Mouse (Mus musculus): ENCODE data around the gene Smc1b. TPM values are rescaled to one million over a fixed set of nuclear protein-coding genes. Genes with fewer than 3 reads are reported as not detected.
A peak's percentile ranks its signal among the peaks of the same experiment; 100 is the strongest.
"Not testable (repeated sequence)": the region's sequence is repeated elsewhere in the genome, so short reads cannot be mapped to it uniquely, and the experiment has no call there.

Smc1b gene
- polyA plus RNA-seq, 1 experiment, result 0.01 TPM

DNA sequence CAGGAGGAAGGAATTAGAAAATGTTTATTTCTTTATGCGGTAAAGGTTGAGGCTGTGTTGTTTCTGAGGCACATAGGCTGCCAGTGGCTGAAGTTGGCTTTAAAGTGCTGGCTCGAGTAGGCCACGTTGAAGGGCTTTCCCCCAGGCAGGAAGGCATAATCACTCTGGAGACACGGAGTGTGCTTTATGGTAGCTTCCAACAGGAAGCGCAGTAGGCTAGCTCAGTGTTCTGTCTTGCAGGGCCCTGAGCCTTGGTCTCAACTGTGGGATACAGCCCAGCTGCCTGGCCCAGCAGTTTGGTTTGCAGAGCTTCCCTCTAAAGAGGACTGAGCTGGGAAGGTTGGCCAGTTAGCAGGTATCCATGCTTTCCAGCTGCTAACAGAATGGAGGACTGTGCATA lies 88.6 kb downstream of the Smc1b start:
- peaks cover 31% of the 10 kb centered on the region for H3K36me3 ChIP-seq (ENCODE audit: control insufficient read depth, insufficient read depth)
- no peak overlapping the region for H3ac ChIP-seq (ENCODE audit: control insufficient read depth, insufficient read length, low read depth)
- no peaks in the 10 kb centered on the region for H3K27me3 ChIP-seq (ENCODE audit: control insufficient read depth, insufficient read depth, insufficient read length)
- H3K79me2 ChIP-seq (ENCODE audit: control insufficient read depth, insufficient read depth), result peaks cover 58% of the 10 kb centered on the region
- no peak overlapping the region for H3K4me3 ChIP-seq (ENCODE audit: insufficient read depth, poor library complexity, severe bottlenecking)
- TF ChIP-seq MYOG (IDR thresholded peaks at IDR 0.05; ENCODE audit: control insufficient read depth, extremely low read depth, insufficient read length), result no peak
- TF ChIP-seq MYOD1 (IDR thresholded peaks at IDR 0.05; ENCODE audit: control insufficient read depth, insufficient read length, low read depth), result no peak
- TF ChIP-seq CTCF (IDR thresholded peaks at IDR 0.05; ENCODE audit: control insufficient read depth, insufficient read depth, insufficient read length), result no peak
- TF ChIP-seq FOSL1 (IDR thresholded peaks at IDR 0.05; ENCODE audit: insufficient read depth, low read length, poor library complexity, severe bottlenecking), result no peak
- TF ChIP-seq MAX (IDR thresholded peaks at IDR 0.05), result no peak
- peaks cover 37% of the 10 kb centered on the region for H3K79me3 ChIP-seq (ENCODE audit: low read depth)

DNA sequence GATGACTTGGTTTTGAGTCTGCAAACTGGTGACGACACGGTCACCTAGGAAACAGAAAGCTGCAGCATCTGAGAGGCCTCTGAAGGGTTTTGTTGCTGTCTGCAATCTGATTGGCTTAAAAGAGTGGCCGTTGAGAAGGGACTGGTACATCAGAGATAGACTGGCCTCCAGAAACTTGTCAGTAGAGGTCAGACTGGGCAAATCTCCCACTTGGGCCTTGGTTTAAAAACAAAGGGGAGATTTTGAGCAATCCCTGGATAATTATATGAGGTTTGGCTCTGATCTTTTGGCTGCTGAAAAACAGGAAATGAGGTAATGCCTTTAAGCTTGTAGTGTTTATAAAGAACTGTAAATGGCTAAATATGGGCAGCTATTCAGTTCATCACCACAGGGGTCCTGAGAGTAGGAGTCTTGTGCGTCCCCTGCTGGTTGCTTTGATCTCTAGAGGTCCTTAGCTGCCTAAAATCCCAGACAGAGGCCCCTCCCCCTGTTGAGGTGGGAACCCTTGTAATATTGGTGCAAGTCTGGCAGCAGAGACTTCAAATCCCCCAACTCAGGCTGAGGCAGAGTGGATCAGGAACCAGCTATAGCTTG lies 89.3 kb downstream of the Smc1b start:
- no peak overlapping the region for H3K4me3 ChIP-seq (ENCODE audit: insufficient read depth, poor library complexity, severe bottlenecking)
- H3K27me3 ChIP-seq (ENCODE audit: control insufficient read depth, insufficient read depth, insufficient read length), result no peaks in the 10 kb centered on the region
- TF ChIP-seq USF1 (IDR thresholded peaks at IDR 0.05; ENCODE audit: low read depth), result no peak
- TF ChIP-seq MYOG (IDR thresholded peaks at IDR 0.05; ENCODE audit: control insufficient read depth, extremely low read depth, insufficient read length), result no peak
- TF ChIP-seq CEBPB (IDR thresholded peaks at IDR 0.05; ENCODE audit: low read depth), result peak; percentile 79
- no peak for TF ChIP-seq MYOD1 (IDR thresholded peaks at IDR 0.05; ENCODE audit: control insufficient read depth, insufficient read length, low read depth)
- peak; percentile 38 for TF ChIP-seq CTCF (IDR thresholded peaks at IDR 0.05; ENCODE audit: control insufficient read depth, insufficient read depth, insufficient read length)
- H3ac ChIP-seq (ENCODE audit: control insufficient read depth, insufficient read length, low read depth), result peak overlapping the region; percentile 63
- H3K36me3 ChIP-seq (ENCODE audit: control insufficient read depth, insufficient read depth), result peaks cover 28% of the 10 kb centered on the region
- H3K79me3 ChIP-seq (ENCODE audit: low read depth), result peaks cover 44% of the 10 kb centered on the region
- H3K79me2 ChIP-seq (ENCODE audit: control insufficient read depth, insufficient read depth), result peaks cover 65% of the 10 kb centered on the region

DNA sequence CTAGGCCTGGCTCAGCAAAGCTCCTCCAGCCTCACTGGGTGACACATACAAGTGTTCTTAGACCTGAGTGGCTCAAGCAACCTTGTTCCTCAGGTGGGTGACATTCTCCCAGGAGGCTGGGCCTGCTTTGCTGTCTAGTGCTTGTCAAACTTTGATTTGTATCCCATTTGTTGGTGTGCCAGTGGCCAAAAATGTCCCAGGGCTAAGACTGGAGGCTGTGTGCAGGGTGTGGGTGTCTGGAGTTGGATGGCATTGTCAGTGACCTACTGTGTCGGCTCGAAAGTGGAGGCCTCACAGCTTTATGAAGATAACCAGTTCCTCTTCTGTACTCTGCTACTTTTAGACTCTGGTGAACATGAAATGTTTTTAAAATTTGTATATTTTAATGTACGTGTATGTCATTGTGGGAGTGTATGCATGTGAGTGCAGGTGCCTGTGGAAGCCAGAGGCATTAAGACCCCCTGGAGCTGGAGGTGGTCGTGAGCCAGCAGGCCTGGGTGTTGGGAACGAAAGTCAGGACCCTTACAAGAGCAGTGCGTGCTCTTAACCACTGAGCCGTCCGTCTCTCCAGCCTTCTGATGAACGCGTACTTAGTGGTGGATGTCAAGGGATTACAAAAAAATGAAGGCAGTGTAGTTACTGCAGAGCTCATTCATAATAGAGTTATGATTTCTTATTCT lies 90.1 kb downstream of the Smc1b start:
- no peaks in the 10 kb centered on the region for H3K27me3 ChIP-seq (ENCODE audit: control insufficient read depth, insufficient read depth, insufficient read length)
- H3K36me3 ChIP-seq (ENCODE audit: control insufficient read depth, insufficient read depth), result peaks cover 20% of the 10 kb centered on the region
- peak overlapping the region; percentile 5 for H3ac ChIP-seq (ENCODE audit: control insufficient read depth, insufficient read length, low read depth)
- peaks cover 69% of the 10 kb centered on the region for H3K79me2 ChIP-seq (ENCODE audit: control insufficient read depth, insufficient read depth)
- no peak for TF ChIP-seq MYOG (IDR thresholded peaks at IDR 0.05; ENCODE audit: control insufficient read depth, extremely low read depth, insufficient read length)
- TF ChIP-seq MAX (IDR thresholded peaks at IDR 0.05), result no peak
- TF ChIP-seq USF1 (IDR thresholded peaks at IDR 0.05; ENCODE audit: low read depth), result no peak
- TF ChIP-seq CTCF (IDR thresholded peaks at IDR 0.05; ENCODE audit: control insufficient read depth, insufficient read depth, insufficient read length), result no peak
- no peak for TF ChIP-seq CEBPB (IDR thresholded peaks at IDR 0.05; ENCODE audit: low read depth)
- no peak for TF ChIP-seq FOSL1 (IDR thresholded peaks at IDR 0.05; ENCODE audit: insufficient read depth, low read length, poor library complexity, severe bottlenecking)
- TF ChIP-seq MYOD1 (IDR thresholded peaks at IDR 0.05; ENCODE audit: control insufficient read depth, insufficient read length, low read depth), result no peak
- H3K4me3 ChIP-seq (ENCODE audit: insufficient read depth, poor library complexity, severe bottlenecking), result no peak overlapping the region
- H3K79me3 ChIP-seq (ENCODE audit: low read depth), result peaks cover 45% of the 10 kb centered on the region

DNA sequence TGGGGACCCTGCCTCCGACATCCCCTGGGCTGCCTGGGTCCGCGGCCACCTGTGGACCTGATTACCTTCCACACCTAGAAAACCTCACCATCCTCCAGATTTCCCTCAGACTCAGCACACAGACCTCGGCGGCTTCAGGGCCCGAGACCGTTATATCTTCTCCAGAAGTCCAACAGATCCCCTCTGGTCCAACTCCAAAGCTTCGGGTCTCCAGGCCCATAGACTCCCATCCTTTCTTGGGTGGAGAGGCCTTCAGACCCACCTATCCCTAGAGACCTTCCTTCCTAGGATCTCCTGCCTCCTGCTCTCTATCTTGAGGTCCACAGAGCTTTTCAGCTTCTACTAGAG lies 94.4 kb downstream of the Smc1b start:
- Histone ChIP-seq H3K79me3 (ENCODE audit: low read depth) (peaks cover 29% of the 10 kb centered on the region), H3K27me3 (ENCODE audit: control insufficient read depth, insufficient read depth, insufficient read length) (no peaks in the 10 kb centered on the region), H3K36me3 (ENCODE audit: control insufficient read depth, insufficient read depth) (no peaks in the 10 kb centered on the region), H3ac (ENCODE audit: control insufficient read depth, insufficient read length, low read depth) (peak overlapping the region; percentile 92), H3K4me3 (ENCODE audit: insufficient read depth, poor library complexity, severe bottlenecking) (peak overlapping the region; percentile 92), H3K79me2 (ENCODE audit: control insufficient read depth, insufficient read depth) (peaks cover 47% of the 10 kb centered on the region)
- TF ChIP-seq CEBPB (IDR thresholded peaks at IDR 0.05; ENCODE audit: low read depth) (no peak), MAX (IDR thresholded peaks at IDR 0.05) (no peak), MYOG (IDR thresholded peaks at IDR 0.05; ENCODE audit: control insufficient read depth, extremely low read depth, insufficient read length) (no peak), USF1 (IDR thresholded peaks at IDR 0.05; ENCODE audit: low read depth) (no peak), MYOD1 (IDR thresholded peaks at IDR 0.05; ENCODE audit: control insufficient read depth, insufficient read length, low read depth) (no peak), FOSL1 (IDR thresholded peaks at IDR 0.05; ENCODE audit: insufficient read depth, low read length, poor library complexity, severe bottlenecking) (no peak)

DNA sequence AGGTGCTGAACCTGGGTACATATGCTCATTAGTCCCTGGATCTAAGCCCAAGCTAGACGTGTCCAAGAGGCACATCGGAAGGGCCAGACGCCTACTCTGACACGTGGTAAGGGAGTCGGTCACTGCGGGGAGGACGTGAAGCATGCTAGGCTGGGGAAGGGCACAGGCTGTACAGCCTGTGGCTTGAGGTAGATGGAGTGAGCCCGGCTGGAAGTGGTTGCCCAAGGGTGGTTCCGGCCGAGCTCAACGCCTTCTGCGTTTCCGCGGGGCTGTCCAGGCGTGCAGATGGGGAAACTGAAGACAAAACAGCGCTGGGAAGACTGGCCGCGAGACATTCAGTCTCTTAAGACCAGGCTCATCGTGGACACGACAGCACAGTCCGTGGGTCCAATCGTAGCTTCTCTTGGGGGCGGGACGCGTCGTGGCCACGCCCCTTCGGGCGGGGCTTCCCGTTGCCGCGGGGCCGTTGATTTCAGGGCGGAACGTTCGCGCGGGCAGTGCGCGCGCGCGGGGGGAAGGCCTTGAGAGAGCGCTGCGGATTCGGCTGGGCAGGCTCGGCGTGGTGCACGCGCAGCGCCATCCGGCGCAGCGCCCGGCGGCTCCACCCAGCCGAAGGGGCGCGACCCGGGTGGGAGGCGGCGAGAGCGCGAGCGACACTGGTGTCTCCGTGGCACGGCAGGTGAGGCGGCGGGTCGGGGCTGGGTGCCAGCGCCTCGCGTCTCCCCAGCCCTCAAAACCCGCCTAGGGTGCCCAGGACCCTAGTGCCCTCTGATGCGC lies 95.0 kb downstream of the Smc1b start:
- Histone ChIP-seq H3K27me3 (ENCODE audit: control insufficient read depth, insufficient read depth, insufficient read length) (no peaks in the 10 kb centered on the region), H3ac (ENCODE audit: control insufficient read depth, insufficient read length, low read depth) (peak overlapping the region; percentile 92), H3K4me3 (ENCODE audit: insufficient read depth, poor library complexity, severe bottlenecking) (peak overlapping the region; percentile 92), H3K36me3 (ENCODE audit: control insufficient read depth, insufficient read depth) (no peaks in the 10 kb centered on the region), H3K79me2 (ENCODE audit: control insufficient read depth, insufficient read depth) (peaks cover 47% of the 10 kb centered on the region), H3K79me3 (ENCODE audit: low read depth) (peaks cover 29% of the 10 kb centered on the region)
- no peak for TF ChIP-seq CEBPB (IDR thresholded peaks at IDR 0.05; ENCODE audit: low read depth)
- TF ChIP-seq USF1 (IDR thresholded peaks at IDR 0.05; ENCODE audit: low read depth), result peak; percentile 42
- TF ChIP-seq MYOD1 (IDR thresholded peaks at IDR 0.05; ENCODE audit: control insufficient read depth, insufficient read length, low read depth), result no peak
- peak; percentile 93 for TF ChIP-seq MAX (IDR thresholded peaks at IDR 0.05)

DNA sequence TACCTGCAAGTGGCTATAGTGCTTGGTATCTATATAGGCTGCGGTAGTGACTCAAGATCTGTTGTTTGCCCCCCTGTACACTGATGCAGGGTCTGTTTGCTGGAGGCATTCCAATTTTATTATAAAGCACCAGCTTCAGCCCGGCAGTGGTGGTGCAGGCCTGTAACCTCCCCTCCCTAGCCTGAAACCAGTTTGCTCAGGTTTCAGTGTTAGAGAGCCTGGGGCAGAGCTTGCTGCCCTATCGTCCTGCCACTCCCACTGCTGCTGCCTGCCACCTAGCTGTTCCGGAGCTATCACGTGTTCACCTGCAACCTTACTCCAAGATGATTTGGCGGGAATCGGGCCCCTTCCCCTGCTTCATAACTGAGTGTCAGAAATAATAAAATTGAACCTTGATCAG lies 97.8 kb downstream of the Smc1b start:
- not testable (repeated sequence) for H3K4me3 ChIP-seq (ENCODE audit: insufficient read depth, poor library complexity, severe bottlenecking); H3K36me3 ChIP-seq (ENCODE audit: control insufficient read depth, insufficient read depth); H3K27me3 ChIP-seq (ENCODE audit: control insufficient read depth, insufficient read depth, insufficient read length); H3ac ChIP-seq (ENCODE audit: control insufficient read depth, insufficient read length, low read depth)
- H3K79me2 ChIP-seq (ENCODE audit: control insufficient read depth, insufficient read depth), result peaks cover 19% of the 10 kb centered on the region
- peaks cover 12% of the 10 kb centered on the region for H3K79me3 ChIP-seq (ENCODE audit: low read depth)

All from C2C12 (cell line).